Mouse (Mus musculus): ENCODE results near the gene Cox11.

Cox11 gene

DNA sequence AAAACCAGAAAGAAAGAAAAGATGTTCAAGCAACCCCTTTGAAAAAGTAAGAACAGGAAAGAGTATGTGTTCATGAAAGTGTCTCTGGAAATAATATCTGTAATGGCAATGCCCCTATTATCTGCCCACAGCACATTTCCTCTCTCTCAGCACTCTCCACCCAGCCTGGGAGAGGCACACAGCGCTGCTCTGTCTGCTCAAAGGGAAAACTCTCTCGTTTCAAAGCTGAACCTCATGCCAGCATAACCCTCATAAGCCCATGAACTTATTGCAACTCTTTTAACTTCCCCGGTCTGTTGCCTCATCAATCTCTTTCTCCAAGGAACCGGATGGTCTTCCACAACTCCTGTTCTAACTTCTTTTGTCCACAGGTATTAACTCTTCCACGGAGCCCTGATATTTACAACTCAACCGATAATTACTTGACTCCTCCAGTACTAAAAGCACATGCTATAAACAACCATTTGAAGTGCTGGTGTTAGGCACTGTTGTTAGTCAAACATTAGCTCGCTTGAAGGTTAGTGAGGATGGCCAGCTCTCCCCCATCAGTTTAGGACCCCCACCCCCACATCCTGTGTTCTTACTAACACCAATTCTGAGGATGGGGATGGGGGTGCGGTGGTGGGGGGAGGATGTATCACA lies 26.5 kb downstream of the Cox11 start:
- in situ Hi-C loops (cut with MboI, MseI) = no loop called here

- in situ Hi-C loops (cut with MboI, MseI) = no loop called here
Observed at GRCm38 (mm10) chr11:90665161-90665560, 27.2 kb downstream of the Cox11 start.

DNA sequence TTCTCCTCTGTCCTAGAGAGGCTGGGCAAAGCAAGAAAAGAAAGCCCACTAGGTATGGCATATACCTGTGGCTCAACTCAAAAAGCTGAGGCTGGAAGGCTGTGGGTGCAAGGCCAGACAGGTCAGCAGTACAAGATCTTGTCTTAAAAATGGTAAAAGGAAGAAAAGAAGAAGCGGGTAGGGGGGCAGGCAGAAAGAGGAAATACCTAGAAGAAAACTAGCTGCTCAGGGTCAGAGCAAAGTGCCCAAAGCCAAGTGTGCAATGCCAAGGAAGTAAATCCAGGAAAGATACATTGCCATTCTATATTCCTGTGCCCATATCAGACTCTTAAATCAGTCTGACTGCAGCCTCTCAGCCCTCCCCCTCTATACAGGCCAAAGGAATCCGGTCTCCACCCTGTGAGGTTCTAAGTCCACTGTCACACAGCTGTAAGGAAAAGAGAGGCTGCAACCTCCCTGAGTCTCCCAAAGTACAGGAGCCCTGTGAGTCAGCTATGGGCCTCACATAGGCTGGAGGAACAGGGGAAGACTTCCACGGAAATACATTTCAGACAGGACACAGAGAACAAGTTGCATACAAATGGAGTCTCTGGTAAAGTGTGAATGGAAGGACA lies 28.3 kb downstream of the Cox11 start:
- in situ Hi-C loops (cut with MboI, MseI) = no loop called here

DNA sequence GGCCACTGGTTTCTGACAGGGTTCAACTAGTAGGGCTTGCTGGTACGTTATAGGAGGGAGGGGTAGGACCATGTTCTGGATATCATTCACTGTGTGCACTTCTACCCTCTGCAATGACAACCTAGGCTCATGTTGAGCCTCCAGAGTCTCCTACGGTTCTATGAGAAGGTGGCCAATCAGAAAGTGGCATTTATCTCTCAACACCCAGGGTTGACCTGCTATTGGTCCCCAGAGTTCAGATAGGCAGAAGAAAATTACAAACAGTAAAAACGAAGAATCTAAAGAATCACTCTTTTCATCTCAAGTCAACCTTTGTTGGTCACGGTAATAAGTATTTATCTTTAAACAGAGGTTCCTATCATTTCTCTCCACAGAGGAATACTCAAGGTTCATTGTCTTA lies 28.9 kb downstream of the Cox11 start:
- in situ Hi-C loops (cut with MboI, MseI) = no loop called here

GRCm38 (mm10) chr11:90667325-90667724 lies 29.4 kb downstream of the Cox11 start:
- in situ Hi-C loops (cut with MboI, MseI) = no loop called here

- in situ Hi-C loops (cut with MboI, MseI) = no loop called here
Observed at GRCm38 (mm10) chr11:90675479-90676110, 37.6 kb downstream of the Cox11 start.

GRCm38 (mm10) chr11:90677027-90677426 lies 39.1 kb downstream of the Cox11 start:
- in situ Hi-C loops (cut with MboI, MseI) = no loop called here

DNA sequence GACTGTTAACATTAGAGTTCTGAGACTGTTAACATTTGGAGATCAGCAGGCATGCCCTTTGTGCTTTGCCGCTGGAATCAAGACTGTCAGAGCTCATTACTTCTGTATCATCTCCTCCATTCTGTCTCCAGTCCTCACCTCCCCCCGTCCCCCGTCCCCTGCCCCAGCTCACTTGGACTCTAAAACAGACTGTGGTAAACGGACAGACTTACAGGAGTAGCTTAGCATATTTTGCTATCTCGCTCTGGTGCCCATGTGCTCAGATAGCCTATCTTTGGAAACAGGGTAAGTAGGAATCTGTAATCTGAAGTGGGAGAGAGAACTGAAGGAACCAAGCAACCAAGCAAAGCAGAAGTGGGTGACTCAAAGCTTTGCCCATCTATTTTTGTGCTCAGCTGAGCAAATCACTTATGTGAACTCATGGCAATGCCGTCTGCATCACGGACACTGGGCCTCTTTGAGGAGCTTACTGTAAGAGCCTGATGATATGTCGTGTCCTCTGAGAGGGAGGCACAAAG lies 39.9 kb downstream of the Cox11 start:
- in situ Hi-C loops (cut with MboI, MseI) = no loop called here

DNA sequence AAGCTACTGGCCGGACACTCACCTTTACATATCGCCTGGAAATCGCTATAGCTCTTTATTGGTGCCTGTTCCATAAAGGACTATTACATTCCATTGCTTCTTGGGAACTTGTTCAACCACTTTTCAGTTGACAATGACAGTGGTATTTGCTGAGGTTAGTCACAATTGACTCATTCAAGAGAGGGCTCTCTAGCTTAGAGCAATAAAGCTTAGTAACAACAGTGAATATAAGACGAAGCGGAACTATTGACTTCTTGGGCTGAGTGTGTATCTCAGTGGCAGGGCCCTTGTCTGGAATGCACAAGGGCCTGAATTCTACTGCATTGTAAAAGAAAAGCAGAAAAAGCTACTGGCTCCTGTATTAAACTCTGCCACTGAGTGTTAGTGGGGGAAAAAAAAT lies 40.6 kb downstream of the Cox11 start:
- in situ Hi-C loops (cut with MboI, MseI) = no loop called here

GRCm38 (mm10) chr11:90681171-90681570 lies 43.2 kb downstream of the Cox11 start:
- in situ Hi-C loops (cut with MboI, MseI) = no loop called here

- in situ Hi-C loops (cut with MboI, MseI) = no loop called here
Observed at GRCm38 (mm10) chr11:90684765-90685164, 46.8 kb downstream of the Cox11 start.

- in situ Hi-C loops (cut with MboI, MseI) = no loop called here
Observed at GRCm38 (mm10) chr11:90685196-90685595, 47.2 kb downstream of the Cox11 start.

DNA sequence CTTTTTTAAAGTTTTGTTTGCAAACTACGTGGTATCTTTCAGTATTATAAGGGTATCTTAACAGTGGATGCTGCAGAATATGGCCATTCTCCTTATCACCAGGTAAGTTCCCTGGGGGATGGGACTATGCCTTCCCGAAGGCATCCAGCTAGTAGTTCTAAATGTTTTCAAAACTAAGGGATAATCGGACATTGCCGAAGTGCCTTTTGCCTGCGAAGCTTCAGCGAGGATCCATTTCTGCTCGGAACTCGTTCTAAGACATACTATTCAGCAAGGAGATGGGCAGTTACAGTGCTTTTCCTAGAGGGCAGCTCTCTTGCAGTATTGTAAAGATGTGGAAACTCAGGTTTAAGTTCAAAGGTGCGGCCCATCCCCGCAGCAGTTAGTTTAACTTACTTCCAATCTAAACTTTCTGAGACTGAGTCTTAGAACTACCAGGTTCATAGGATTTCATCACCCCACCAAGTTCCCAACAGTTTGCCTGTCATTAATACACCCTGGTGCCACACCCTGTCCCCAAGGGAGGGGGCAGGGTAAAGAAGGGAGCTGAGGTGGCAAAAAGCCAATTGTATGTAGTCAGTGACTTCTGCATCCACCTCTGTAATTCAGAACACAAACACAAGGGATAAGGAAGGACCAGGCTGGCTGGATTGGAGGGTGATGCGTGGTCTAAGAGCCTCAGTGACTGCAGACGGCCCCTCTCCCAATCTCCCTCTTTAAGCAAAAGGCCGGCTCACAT lies 48.5 kb downstream of the Cox11 start:
- in situ Hi-C loops (cut with MboI, MseI) = no loop called here

- in situ Hi-C loops (cut with MboI, MseI) = no loop called here
Observed at GRCm38 (mm10) chr11:90687040-90687439, 49.1 kb downstream of the Cox11 start.

GRCm38 (mm10) chr11:90687460-90688416 lies 49.8 kb downstream of the Cox11 start, which contains the start of gene Tom1l1:
Gene Tom1l1, minus strand, starts transcription at chr11:90688366.
- in situ Hi-C loops (cut with MboI, MseI) = no loop called here

DNA sequence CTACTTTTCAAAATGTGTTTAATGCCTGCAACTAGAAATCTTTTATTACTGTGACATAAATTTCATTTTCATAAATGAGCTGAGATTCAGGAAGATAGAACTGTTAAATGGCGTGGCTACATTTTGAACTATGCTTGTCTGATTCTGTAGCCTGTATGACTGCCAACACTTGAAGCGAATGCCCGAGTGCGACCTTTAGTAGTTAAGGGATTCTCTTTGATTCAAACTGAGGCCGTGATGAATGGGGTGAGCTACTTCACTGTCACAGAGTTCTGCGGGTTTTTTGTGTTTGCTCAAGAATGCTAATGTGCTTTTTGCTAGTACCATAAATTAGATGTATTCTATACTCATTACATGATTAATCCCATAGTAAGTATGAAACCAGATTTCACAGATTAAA lies 52.4 kb downstream of the Cox11 start:
- in situ Hi-C loops (cut with MboI, MseI) = no loop called here

DNA sequence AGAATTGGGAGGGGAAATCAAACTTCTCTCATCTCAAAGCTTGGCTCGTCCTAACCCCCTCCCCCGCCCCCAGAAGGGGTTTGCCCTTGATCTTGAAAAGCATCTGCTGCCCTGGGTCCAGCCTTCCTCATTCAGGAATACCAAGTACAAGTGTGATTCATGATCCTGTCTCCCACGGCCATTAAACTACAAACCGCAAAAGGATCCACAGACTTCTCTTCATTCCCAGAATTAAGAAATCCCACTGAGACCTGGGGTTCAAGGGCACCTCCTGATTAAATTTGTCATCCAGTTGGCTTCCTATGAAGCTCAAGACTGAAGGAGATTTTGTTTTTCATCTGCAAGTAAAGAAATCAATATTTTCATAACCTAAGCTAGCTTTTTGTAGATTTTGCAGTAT lies 56.2 kb downstream of the Cox11 start:
- in situ Hi-C loops (cut with MboI, MseI) = no loop called here

All from T-helper 2 cell (primary cell).